Mouse (Mus musculus): ENCODE data around the gene Tshr.

DNA sequence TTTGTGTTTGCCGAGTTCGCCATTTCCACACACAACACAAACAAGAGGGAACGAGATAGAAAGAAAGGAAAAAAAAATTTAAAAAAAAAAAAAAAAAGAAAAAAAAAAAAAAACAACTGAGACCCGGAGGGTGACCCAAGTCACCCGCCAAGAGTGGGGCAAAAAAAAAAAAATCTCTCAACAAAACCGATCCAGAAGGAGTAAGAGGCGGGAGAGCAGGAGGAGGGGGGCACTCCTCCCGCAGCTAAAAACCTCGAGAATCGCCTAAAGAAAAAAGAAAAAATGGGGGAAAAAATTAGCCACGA lies 205.1 kb downstream of the Tshr start:
- no peak for TF ChIP-seq POLR2A (IDR thresholded peaks at IDR 0.05; ENCODE audit: low read depth, low read length)
- TF ChIP-seq CTCF (IDR thresholded peaks at IDR 0.05; ENCODE audit: extremely low read depth, insufficient read depth, insufficient read length, insufficient replicate concordance): no peak

Data from spleen, adult 2 months (tissue).